Mouse (Mus musculus): ENCODE measurements around the gene Gm49450. TPM values are rescaled to one million over a fixed set of nuclear protein-coding genes. Genes with fewer than 3 reads are reported as not detected.

The Gm49450 gene
- polyA plus RNA-seq, 1 experiment from 2014 or later, result not detected

GRCm38 (mm10) chr15:98884106-98884505, 69.2 kb downstream of the Gm49450 start:
- H3K27me3 ChIP-seq, result no peaks in the 10 kb centered on the region
- DNase-seq (ENCODE audit: low read depth, low spot score) (no peak), ATAC-seq (no peak)
- ChIA-PET POLR2A (interaction anchor here (0.5 to 0.6 kb wide), 2 partner anchors 30 to 426 kb away, joined by 3 to 4 read pairs; no protein-coding TSS in a partner anchor), CTCF (interaction anchor here (0.7 to 0.8 kb wide), 2 partner anchors 61 to 88 kb away, joined by 3 read pairs; no protein-coding TSS in a partner anchor)
- in situ Hi-C loops (cut with MboI; ENCODE audit: low pct_unique_long_range_greater_than_20kb), result loop anchor here (5.0 kb wide), 1 partner anchor 113 kb away; no protein-coding TSS in a partner anchor
- no peak for TF ChIP-seq CTCF (IDR thresholded peaks at IDR 0.05)

- no peak for DNase-seq (ENCODE audit: low read depth, low spot score)
- H3K27me3 ChIP-seq, result no peaks in the 10 kb centered on the region
- ChIA-PET POLR2A (interaction anchor here (0.5 to 0.6 kb wide), 2 partner anchors 31 to 427 kb away, joined by 3 to 4 read pairs; no protein-coding TSS in a partner anchor), CTCF (interaction anchor here (0.8 kb wide), 1 partner anchor 61 kb away, joined by 3 read pairs; no protein-coding TSS in a partner anchor)
- ATAC-seq, result no peak
- in situ Hi-C loops (cut with MboI; ENCODE audit: low pct_unique_long_range_greater_than_20kb), result loop anchor here (5.0 kb wide), 1 partner anchor 114 kb away; no protein-coding TSS in a partner anchor
- TF ChIP-seq CTCF (IDR thresholded peaks at IDR 0.05), result no peak
Observed at GRCm38 (mm10) chr15:98883661-98884060, 69.7 kb downstream of the Gm49450 start.

Other genes with a start within 250 kb of the Gm49450 start
- 7.6 TPM for gene Ccdc65, start 245.3 kb downstream of the Gm49450 start, polyA plus RNA-seq (2021)
- 0.41 TPM for gene Fkbp11, start 225.4 kb downstream of the Gm49450 start, polyA plus RNA-seq (2021)
- gene Arf3, start 190.3 kb downstream of the Gm49450 start, polyA plus RNA-seq (2021), result 136 TPM
- gene Wnt10b, start 175.4 kb downstream of the Gm49450 start, polyA plus RNA-seq (2021), result not detected
- not detected for gene Wnt1, start 163.7 kb downstream of the Gm49450 start, polyA plus RNA-seq (2021)
- not detected for gene Ddn, start 144.1 kb downstream of the Gm49450 start, polyA plus RNA-seq (2021)
- gene Prkag1, start 122.0 kb downstream of the Gm49450 start, polyA plus RNA-seq (2021), result 89.5 TPM
- gene Kmt2d, start 82.3 kb downstream of the Gm49450 start, polyA plus RNA-seq (2021), result 29.6 TPM
- 17.0 TPM for gene Rhebl1, start 59.0 kb downstream of the Gm49450 start, polyA plus RNA-seq (2021)
- gene Dhh, start 55.0 kb downstream of the Gm49450 start, polyA plus RNA-seq (2021), result not detected
- gene Lmbr1l, start 35.3 kb downstream of the Gm49450 start, polyA plus RNA-seq (2021), result 26.9 TPM
- gene Tuba1b, start 19.0 kb downstream of the Gm49450 start, polyA plus RNA-seq (2021), result 921 TPM
- 414 TPM for gene Tuba1a, start 152 bp upstream of the Gm49450 start, polyA plus RNA-seq (2021)
- 210 TPM for gene Tuba1c, start 76.3 kb upstream of the Gm49450 start, polyA plus RNA-seq (2021)
- gene Prph, start 101.6 kb upstream of the Gm49450 start, polyA plus RNA-seq (2021), result 0.76 TPM
- 23.7 TPM for gene Troap, start 121.0 kb upstream of the Gm49450 start, polyA plus RNA-seq (2021)
- 0.24 TPM for gene C1ql4, start 134.3 kb upstream of the Gm49450 start, polyA plus RNA-seq (2021)
- gene Dnajc22, start 139.6 kb upstream of the Gm49450 start, polyA plus RNA-seq (2021), result 1.9 TPM
- 43.8 TPM for gene Spats2, start 172.4 kb upstream of the Gm49450 start, polyA plus RNA-seq (2021)